Mouse (Mus musculus) heart, postnatal 14 days (tissue): ENCODE measurements around the gene Pfpl. TPM values are rescaled to one million over a fixed set of nuclear protein-coding genes. Genes with fewer than 3 reads are reported as not detected.

ENCODE experiments used
- DNase-seq, 2 experiments: peaks; one replicate each; pipeline ENCODE4 v3.0.0; 2021 to 2022
- intact Hi-C: fragments of 180-260 bp; cut with DNase I; formaldehyde crosslinking; loops from one replicate; pipeline ENCODE4 v1.15.1; 2025
- total RNA-seq, 2 experiments: library from RNA; stranded (reverse); gene quantifications; 2 replicates each; pipeline ENCODE4 v1.2.3; 2021

The Pfpl gene
- total RNA-seq, 2 experiments from 2014 or later, result not detected

DNA sequence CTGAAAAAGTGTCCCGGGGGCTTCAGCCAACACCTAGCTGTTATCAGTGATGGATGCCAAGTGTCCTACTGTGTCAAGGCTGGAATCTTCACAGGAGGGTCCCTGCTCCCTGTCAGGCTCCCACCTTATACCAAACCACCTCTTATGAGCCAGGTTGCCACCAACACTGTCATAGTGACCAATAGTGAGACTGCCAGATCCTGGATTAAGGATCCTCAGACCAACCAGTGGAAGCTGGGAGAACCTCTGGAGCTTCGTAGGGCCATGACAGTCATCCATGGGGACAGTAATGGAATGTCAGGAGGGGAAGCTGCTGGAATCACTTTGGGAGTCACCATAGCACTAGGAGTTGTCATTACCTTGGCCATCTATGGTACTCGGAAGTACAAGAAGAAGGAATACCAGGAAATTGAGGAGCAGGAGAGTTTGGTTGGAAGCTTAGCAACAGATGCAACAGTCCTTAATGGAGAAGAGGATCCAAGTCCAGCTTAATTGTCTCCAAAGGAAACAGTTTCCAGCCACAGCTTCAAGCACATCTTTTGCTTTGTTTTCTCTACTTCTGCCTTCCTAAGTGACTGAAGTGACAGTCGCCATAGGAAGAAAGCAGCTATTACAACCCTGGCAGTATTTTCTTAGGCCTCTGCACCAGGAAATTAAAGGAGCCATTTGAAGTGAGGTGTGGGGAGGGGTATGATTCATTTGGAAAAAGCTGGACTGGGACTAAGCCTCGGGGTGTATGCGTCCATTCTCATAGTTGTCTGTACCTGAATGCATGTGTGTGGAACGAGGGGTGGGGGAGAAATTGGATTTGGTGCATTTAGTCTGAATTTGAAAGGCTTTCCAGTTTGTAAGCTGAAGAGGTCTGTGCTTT lies 35.4 kb downstream of the Pfpl start:
- no peak for DNase-seq
- intact Hi-C loops, result no loop called here

DNA sequence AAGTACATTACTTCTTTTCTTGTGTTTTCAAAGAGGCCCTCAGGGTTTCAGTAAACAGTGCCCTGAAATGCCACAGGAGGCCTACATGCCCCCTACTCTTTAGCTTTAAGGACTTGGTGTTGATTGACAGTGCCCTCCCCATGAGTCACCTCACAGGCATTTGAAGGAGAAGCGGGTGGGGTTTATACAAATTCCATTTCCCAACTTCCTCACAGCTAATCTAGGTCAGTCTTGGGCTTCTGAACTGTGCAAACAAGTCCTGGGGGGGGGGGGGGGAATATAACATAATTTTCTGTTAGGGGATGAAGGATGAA lies 36.0 kb downstream of the Pfpl start:
- no peak for DNase-seq
- intact Hi-C loops, result no loop called here

DNA sequence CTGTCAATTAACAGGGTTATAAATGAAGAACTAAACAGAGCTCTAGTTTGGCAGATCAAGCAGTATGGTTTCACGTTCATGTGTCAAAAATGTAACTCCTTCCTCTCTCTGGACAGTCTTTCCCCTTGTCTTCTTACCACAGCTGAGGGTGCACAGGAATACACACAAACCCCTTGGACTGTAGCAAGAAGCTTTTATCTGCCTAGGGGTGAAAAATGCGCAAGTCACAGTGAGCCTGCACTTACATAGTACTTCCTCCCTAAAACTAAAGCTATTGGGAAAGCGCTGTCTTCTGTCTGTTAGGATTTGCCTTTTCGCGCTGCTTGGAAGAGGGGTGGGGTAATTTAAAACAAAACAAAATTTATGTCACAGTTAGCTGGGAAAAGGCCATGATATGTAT lies 36.4 kb downstream of the Pfpl start:
- DNase-seq, result no peak
- intact Hi-C loops, result no loop called here

DNA sequence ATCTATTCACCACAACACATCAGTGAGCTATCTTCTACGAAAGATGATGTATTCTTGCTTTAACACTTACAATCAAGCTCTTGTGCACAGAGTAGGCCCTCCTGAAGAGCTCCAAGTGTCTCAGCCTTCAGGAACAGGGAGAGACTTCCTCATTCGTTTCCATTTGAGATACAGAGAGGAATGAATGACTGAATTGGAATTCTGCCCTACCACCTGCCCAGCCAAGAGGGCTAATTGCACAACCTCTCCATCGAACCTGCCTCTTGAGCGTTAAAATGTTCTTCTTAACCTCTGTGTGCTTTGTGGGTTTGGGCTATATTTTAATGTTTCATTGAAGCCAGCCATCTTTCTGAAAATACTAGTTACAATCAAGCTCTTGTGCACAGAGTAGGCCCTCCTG lies 37.0 kb downstream of the Pfpl start:
- intact Hi-C loops, result loop anchor here (5.0 kb wide), 2 partner anchors 32 to 38 kb away; partner anchors contain the start of gene Dtx4
- no peak for DNase-seq

DNA sequence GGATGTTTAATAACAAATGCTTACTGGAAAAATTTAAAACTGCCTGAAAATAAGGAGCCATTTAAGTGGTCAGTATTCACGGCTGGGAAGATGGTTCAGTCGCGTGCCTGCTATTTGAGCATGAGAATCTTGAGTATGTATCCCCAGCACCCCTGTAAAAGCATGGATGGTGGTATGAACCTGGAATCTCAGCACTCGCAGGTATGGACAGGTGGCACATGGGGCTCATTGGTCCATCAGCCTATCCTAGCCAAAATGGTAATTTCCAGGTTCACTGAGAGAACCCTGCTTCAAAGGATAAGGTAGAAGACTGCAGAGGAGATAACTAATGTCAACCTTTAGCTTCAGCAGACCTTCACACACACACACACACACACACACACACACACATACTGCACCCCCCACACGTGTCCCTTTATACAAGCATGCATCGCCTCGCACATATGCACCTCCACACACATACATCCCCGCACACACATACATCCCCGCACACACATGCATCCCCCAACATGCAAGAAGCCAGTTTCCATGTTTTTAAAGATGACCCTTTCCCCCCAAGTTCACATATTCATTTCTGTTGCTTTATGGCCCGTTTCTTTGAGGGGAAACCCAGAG lies 37.9 kb downstream of the Pfpl start:
- intact Hi-C loops, result loop anchor here (2.0 to 5.0 kb wide), 3 partner anchors 33 to 125 kb away; partner anchors contain the start of gene Dtx4
- DNase-seq, result no peak

DNA sequence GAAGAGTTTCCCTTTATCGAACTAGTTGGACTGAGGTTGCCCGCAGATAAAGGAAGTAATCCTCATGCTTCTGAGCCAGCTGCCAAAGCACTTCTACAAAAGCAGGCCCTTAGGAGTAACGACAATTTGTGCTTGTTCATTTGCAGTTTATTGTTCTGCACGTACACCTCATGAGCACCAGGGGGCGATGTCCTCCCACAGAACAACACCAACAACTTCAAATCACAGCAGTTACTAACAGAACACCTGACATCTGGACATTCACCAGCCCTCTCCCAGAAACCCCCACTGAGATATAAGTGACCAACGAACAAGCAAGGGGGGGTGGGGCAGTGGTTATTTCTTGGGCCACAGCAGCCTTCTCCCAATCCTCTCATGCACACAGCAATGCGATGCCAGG lies 38.5 kb downstream of the Pfpl start:
- DNase-seq, result peak; percentile 64 to 69
- intact Hi-C loops, result loop anchor here (2.0 to 5.0 kb wide), 3 partner anchors 34 to 125 kb away; partner anchors contain the start of gene Dtx4

DNA sequence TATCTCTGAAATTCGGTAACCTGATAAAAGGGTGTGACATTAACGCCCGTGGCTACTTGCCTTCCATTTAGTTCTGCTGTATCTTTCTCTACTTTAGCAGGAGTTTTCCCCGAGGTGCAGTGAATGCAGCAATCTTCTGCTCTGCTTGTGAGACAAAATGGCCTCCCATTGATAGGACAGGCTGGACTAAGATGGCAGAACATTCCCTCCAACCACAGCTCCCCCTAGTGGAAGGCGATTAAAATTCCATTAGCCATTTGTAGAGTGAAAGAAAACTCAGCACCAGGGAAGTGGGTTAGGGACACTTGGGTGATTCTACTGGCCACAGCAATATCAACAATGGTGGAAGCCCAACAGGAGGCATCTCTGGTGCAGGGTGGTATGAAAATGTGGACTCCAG lies 39.7 kb downstream of the Pfpl start:
- intact Hi-C loops, result loop anchor here (2.0 to 5.0 kb wide), 3 partner anchors 35 to 123 kb away; partner anchors contain the start of gene Dtx4
- peak in 1 of 2 experiments; percentile 60 for DNase-seq

DNA sequence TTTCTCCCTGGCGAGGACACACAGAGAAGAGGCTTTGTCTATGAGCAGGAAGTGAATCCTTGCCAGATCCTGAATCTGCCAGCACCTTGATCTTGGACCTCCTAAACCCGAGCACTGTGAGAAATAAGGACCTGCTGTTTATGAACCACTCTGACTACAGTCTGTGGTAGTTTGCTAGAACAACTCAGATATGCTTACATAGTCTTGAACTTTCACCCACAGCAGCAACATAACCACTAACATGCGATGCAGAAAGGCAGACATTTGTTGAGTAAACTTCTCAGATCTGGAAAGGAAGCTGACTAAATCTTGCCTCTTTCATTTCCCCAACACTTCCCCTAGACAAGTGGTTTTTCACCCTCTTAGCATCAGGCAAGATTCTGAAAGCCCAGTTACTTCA lies 44.2 kb downstream of the Pfpl start:
- DNase-seq, result no peak
- intact Hi-C loops, result no loop called here

DNA sequence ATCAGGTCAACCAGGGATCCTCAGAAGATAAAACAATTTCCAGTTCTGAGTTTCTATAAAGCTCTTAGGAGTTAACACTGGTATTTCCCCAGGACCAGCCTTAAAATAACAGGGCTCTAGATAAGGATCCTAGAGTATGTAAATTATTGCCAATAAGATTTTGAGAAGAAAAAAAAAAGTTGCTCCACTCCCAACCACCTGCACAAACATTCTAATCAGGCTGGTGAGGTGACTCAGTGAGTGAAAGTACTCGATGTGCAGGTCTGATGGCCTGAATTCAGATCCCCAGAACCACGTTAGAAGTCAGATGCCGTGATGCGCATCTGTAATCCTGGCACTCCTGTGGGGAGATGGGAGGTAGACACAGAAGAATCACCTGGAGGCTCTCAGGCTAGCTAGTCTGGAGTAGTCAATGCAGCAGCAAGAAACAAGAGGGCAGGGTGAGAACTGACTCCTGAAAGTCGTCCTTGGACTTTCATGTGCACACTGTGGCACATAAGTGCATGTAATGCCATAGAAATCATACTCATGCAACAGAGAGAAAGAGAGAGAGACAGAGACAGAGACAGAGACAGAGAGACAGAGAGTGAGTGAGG lies 44.8 kb downstream of the Pfpl start:
- intact Hi-C loops, result no loop called here

DNA sequence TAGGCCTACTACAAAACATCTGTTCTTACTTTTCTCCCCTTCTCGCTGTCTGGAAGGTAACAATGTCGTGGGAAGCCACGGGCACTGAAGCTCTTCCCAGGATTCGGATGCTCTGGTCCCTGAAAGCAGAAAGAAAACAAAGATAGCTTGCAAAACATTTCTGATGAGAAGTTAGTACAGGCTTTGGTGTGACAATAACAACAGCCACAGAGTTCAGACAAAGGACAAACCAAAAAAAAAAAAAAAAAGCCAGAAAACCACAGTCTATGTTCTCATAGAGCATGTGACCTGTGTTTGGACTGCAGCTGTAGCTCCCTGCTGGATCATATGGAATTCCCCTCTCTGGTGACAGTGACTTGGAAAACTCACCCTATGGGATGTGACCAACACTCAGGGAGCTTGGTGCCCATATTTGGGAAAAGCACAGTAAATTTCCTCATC lies 45.5 kb downstream of the Pfpl start:
- DNase-seq, result no peak
- intact Hi-C loops, result no loop called here

More for the DNA sequence above, 44.8 kb downstream of the Pfpl start:
- no peak for DNase-seq

DNA sequence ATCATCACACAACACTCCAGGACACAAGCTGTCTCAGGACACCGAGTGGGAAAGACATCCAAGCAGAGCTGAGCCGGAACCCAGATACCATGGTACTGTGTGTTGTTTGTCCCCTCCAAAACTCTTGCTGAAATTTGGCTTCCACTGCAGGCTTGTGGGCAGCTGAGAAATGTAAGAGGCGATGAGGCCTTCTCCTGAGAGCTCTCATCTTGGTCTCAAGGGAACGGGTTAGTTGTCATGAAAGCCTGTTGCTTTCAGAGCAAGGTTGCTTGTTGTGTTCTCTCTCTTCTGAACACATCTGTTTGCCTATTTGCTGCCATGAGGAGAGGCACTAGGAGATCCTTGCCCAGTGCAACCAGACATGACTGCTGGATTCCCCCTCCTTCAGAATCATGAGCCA lies 46.2 kb downstream of the Pfpl start:
- intact Hi-C loops, result no loop called here

DNA sequence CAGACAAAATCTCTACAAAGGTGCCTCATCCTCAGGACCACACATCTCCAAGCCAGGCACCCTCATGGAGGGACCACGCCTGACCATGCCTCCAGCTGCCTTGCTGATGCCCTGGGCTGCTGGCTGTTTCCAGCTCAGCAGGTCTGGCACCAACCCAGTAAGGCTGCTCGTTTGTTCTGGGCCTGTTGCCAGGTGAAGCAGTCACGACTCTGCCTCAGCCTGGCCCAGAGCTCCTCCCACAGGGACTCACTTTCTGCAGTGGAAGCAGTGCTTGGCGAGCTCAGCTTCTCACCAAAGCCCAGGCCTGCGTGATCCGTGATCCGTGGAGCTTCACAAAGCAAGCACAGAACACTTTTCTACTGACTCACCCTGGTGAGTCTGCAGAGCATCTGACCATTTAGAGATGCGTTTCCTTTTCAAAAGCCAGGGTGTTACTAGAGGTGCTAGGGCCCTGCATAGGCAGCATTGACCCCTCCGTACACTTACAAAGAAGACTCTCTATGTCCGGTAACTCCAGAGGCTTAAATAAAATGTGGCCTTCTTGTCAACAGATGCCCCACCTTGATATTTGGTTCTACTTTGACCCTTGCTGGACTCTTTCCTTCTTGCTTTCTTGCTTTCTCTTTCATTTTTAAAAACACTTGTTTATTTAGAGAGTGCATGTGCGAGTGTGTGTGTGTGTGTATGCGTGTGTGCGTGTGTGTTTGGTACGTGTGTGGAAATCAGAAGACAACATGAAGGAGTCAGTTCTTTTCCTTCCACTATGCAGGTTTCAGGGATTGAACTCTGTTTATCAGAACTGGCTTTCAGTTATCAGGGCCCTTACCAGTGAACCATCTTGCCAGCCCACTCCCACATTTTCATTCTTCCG lies 47.9 kb downstream of the Pfpl start:
- intact Hi-C loops, result no loop called here
- DNase-seq, result peak; percentile 89 to 93

More for the DNA sequence above, 46.2 kb downstream of the Pfpl start:
- DNase-seq, result no peak

DNA sequence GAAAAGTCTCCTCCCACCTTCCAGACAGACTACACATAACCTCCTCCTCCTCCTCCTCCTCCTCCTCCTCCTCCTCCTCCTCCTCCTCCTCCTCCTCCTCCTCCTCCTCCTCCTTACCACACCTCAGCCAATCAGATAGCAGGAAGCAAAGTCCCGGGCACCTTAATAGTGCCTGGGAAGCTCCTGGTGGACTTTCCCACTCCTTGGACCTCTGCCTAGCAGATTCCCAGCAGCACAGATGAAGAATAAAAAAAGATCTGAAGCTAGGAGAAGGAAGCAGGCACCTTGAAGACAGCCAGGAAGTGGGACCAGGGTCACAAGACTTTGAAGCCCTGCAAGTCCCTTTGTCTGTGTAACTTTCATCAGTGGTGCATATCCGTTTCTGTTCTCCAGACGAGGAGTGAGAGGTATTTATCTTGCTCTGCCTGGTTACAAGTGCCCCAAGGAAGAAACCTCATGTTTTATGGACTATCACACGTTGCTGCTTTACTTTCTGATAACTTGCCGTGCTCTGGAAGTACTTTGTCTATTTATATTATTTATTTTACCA lies 49.1 kb downstream of the Pfpl start:
- no peak for DNase-seq
- intact Hi-C loops, result no loop called here

DNA sequence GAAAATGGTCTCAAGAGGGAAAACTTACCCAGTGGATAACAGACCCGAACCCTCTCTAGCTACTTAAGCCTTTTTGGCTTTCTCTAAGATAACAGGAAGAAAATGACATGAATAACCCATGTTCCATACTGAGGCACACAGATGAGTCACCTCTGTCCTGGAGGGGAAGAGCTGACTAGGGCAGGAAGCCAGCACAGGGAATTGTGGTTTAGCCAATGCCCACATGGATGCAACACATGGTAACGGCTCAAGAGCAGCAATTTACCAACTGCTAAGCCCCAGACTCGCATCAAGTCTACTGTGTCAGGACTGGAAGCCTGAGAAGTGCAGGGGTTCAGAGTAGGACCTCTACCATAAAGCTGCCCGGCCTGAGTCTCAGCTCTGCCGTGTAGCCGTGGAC lies 50.7 kb downstream of the Pfpl start:
- no peak for DNase-seq
- intact Hi-C loops, result no loop called here

Other genes starting within 250 kb of the Pfpl start
- not detected for gene Olfr1431, start 227.3 kb upstream of the Pfpl start, total RNA-seq
- gene Olfr1432, start 195.3 kb upstream of the Pfpl start, total RNA-seq, result not detected
- gene Olfr262, start 186.2 kb upstream of the Pfpl start, total RNA-seq, result not detected
- gene Olfr235, start 166.9 kb upstream of the Pfpl start, total RNA-seq, result not detected
- not detected for gene Olfr1434, start 148.1 kb upstream of the Pfpl start, total RNA-seq
- not detected for gene Olfr1436, start 128.8 kb upstream of the Pfpl start, total RNA-seq
- not detected for gene Olfr1437, start 102.8 kb upstream of the Pfpl start, total RNA-seq
- not detected for gene Olfr1438-ps1, start 92.0 kb upstream of the Pfpl start, total RNA-seq
- not detected for gene Olfr1440, start 40.6 kb upstream of the Pfpl start, total RNA-seq
- gene Olfr1441, start 10.5 kb upstream of the Pfpl start, total RNA-seq, result not detected
- 1 to 10 TPM; 6.6 to 7.1 TPM for gene Mpeg1, start 32.9 kb downstream of the Pfpl start, total RNA-seq
- gene Dtx4, start 73.5 kb downstream of the Pfpl start, total RNA-seq, result 1 to 10 TPM; 7.6 to 9.7 TPM
- 1 to 10 TPM; 5.8 to 7.3 TPM for gene Fam111a, start 117.8 kb downstream of the Pfpl start, total RNA-seq
- gene Gm4952, start 172.1 kb downstream of the Pfpl start, total RNA-seq, result not detected
- gene Glyat, start 205.4 kb downstream of the Pfpl start, total RNA-seq, result not detected
- not detected for gene Olfr1442, start 242.5 kb downstream of the Pfpl start, total RNA-seq